Mouse (Mus musculus): ENCODE measurements around the gene Ankrd65. TPM values are rescaled to one million over a fixed set of nuclear protein-coding genes. Genes with fewer than 3 reads are reported as not detected.
A peak's percentile ranks its signal among the peaks of the same experiment; 100 is the strongest.
"Not testable (repeated sequence)": the region's sequence is repeated elsewhere in the genome, so short reads cannot be mapped to it uniquely, and the experiment has no call there.

Gene Ankrd65
- polyA plus RNA-seq, 2 experiments from 2014 or later: not detected

DNA sequence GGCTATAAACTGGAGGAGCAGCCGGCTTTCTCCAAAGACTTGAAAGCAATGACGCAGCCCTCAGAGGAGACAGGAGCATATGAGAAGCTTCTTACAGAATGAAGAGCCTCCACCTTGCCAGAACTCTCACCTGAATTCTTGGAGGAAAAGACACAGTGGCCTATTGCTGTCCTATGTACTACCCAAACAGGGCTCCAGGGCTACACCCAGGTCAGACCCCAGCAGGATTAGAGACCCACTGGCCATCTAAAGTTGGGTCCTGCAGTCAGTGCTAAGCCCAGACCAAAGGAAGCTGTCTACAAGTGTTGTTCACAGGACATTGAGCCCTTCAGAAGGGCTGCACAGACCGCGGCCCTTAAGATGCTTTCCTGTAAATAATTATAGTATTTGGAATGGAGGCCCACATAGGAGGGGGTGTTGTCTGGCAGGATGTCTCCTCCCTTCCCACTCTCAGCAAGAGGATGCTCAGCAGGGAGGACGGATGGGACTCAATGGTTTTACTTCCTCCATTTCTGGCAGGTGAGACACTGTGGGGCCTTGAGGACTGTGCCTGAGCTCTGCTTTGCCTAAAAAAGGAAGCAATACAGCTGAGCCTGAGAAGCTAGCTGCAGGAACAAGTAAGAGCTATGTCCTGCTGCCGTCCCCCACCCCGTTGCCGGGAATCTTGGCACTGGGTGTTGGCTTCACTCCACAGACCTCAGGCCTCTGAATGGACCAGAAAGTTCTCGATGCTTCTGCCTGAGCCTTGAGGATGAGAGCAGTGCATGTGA is 15.1 kb upstream of the Ankrd65 start:
- no peak for ATAC-seq

DNA sequence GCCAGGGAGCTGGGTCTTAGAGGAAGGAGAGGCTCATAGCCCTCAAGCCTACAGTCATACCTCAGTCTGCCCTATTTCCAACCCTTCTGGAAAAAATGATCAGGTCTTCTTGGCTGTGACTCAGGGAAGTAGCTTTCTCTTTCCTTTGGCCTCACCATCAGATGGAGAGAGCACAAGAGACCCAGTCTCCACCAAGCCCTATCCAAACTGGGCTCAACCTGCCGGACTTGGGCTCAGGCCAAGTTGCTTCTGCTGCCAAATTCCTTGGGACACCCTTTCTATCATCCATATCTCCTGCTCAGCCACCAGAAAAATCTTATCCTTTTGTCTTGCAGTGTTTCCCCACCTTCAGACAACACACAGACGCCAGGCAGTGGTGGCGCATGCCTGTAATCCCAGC is 14.4 kb upstream of the Ankrd65 start:
- ATAC-seq: no peak

DNA sequence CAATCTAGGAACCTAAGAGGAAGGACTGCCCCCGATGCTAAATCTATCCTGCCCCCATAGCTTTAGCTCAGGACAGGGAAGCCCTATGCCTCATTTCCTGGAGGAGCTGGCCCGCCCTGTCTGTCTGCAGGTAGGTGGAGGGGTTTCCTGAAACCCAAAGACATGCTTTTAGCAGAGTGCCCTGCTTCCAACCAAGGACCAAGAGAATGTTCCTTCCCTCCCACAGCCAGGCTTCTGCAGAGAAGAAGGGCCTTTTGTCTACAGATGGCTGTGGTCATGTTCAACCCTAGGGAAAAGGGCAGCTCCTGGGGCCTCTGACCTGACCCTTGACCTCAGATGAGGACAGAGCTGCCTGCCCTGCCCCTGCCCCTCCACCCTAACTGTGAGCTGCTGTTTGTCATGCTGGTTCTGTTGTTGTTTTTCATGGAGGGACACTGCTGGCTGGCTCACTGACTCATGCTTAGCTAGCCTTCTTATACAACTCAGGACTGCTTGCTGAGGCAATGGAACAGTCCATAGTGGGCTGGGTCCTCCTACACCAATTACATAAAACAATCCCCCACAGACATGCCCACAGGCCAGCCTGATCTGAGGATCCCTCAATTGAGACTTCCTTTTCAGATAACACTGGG is 13.4 kb upstream of the Ankrd65 start:
- no peak for ATAC-seq

- no peak for ATAC-seq
Observed at GRCm38 (mm10) chr4:155777816-155778215, 12.4 kb upstream of the Ankrd65 start.

- ATAC-seq: no peak
Observed at GRCm38 (mm10) chr4:155779498-155779897, 10.7 kb upstream of the Ankrd65 start.

GRCm38 (mm10) chr4:155780895-155781294 is 9.3 kb upstream of the Ankrd65 start:
- ATAC-seq: no peak

- ATAC-seq: no peak
Observed at GRCm38 (mm10) chr4:155783486-155784080, 6.7 kb upstream of the Ankrd65 start.

- ATAC-seq: no peak
Observed at GRCm38 (mm10) chr4:155784081-155784701, 6.0 kb upstream of the Ankrd65 start.

- no peak for ATAC-seq
Observed at GRCm38 (mm10) chr4:155785246-155785645, 5.0 kb upstream of the Ankrd65 start.

DNA sequence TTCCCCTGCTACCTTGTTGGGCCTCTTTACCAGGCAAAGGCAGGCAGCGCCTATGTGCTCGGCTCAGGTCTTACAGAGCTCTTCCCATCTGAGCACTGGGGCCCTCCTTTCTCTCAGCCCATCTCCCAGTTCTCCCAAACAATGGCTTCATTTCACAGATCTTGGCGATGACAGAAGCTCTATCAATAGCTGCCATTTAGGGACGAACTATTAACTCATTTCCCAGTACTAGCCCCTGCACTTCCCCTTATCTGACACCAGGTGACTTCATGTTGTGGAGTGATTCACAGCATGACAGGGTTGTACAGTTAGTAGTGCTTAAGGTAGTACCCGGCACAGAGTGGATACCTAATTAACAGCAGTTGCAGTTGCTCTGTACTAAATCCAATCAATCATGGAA is 4.4 kb upstream of the Ankrd65 start, which contains the start of gene Tmem88b:
Gene Tmem88b, minus strand, starts transcription at position 56 of the 400 bp plus-strand sequence.
- no peak for ATAC-seq

- ATAC-seq: no peak
Observed at GRCm38 (mm10) chr4:155788300-155788699, 1.9 kb upstream of the Ankrd65 start.

DNA sequence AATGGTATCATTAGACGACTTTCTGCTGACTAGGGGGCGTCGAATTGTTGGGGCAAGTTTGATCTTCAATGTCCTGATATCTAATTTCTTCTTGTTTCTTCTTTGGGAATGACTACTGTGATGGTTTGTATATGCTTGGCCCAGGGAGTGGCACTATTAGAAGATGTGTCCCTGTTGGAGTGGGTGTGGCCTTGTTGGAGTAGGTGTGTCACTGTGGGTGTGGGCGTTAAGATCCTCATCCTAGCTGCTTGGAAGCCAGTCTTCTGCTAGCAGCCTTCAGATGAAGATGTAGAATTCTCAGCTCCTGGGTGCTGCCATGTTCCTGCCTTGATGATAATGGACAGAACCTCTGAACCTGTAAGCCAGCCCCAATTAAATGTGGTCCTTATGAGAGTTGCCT is 1.4 kb upstream of the Ankrd65 start:
- not testable (repeated sequence) for ATAC-seq

- ATAC-seq: no peak
Observed at GRCm38 (mm10) chr4:155790650-155791161, 467 bp downstream of the Ankrd65 start.

DNA sequence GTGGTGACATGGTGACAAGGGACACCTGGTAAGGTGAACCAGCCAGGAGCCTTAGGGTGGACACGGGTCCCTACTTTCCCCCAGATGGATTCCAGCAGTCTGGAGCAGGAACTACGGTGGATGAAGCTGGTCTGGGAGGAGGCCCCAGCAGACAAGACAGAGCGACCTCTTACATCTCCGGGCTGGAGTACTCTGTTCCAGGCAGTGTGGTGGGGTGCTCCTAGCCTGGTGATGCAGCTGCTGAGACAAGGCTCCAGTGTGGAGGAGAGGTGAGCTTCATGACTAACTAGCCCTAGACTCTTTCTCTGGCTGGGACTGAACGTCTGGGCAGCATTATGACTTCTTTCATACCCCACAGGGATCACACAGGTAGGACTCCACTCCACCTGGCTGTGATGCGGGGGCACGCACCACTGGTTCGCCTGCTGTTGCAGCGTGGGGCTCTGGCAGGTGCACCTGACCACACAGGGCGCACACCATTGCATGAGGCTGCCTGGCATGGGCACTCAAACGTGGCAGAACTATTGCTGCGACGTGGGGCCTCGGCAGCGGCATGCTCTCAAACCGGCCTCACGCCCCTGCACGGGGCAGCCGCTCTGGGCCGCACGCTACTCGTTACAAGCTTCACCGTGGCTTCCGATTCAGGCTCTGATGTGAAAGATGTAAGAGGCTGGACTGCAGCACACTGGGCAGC is 1.1 kb downstream of the Ankrd65 start:
- no peak for ATAC-seq

GRCm38 (mm10) chr4:155793730-155794129 is 3.5 kb downstream of the Ankrd65 start:
- no peak for ATAC-seq

DNA sequence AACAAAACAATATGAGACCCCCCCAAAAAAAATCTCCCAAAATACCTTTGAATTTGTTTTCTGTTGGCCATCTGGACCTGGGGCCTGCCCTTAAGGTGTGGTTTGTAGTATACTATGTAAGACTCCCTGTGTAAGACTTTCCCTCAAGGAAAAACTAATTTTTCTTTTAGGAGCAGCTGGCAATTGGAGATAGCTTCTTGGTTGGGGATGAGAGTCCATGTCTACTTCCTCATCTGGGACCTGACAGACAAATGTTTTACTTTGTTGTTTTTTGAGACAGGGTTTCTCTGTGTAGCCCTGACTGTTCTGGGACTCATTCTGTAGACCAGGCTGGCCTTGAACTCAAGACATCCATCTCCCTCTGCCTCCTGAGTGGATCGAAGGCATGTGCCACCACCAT is 11.8 kb downstream of the Ankrd65 start:
- no peak for ATAC-seq

- ATAC-seq: peak; percentile 59
Observed at GRCm38 (mm10) chr4:155802741-155803339, 12.6 kb downstream of the Ankrd65 start, which contains the start of gene Mrpl20. Gene Mrpl20, plus strand, starts transcription at chr4:155802878.

DNA sequence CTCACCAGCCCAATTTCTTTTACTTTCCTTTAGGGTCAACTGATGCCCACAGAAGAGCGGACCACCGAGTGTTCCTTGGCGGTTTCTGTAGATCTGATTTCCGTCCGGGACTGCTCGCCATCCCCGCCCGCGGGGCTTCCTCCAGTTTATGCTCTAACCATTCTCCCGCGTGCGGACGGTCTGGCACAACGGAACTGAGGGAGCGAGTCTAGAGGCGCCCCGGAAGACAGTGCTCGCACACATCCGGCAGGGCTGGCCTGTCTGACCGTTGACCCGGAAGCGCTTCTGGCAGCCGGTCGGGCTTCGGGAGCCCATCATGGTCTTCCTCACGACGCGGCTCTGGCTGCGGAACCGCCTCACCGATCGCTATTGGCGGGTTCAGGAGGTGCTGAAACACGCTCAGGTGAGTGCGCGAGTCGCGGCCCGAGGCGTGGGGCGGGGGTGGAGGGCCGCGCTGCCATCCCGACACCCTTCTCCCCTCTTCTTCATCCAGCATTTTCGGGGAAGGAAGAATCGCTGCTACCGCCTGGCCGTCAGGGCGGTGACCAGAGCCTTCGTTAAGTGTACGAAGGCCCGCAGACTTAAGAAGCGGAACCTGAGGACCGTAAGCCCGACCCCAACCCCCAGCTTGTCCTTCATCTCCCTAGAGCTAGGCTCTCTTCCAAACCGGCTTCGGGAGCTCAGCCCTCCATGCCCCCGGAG is 13.3 kb downstream of the Ankrd65 start:
- peak; percentile 90 for ATAC-seq

- no peak for ATAC-seq
Observed at GRCm38 (mm10) chr4:155807841-155808240, 17.6 kb downstream of the Ankrd65 start.

GRCm38 (mm10) chr4:155811929-155812664 is 21.9 kb downstream of the Ankrd65 start, which contains the start of gene Ccnl2:
Gene Ccnl2, plus strand, starts transcription at chr4:155812489.
- ATAC-seq: peak; percentile 99

Measured in activated CD4-positive, CD25-positive, alpha-beta regulatory T cell, adult 4 months (primary cell).